Mouse (Mus musculus) left cerebral cortex, postnatal 4 days (tissue): ENCODE data around the gene Cercam. TPM values are rescaled to one million over a fixed set of nuclear protein-coding genes. Genes with fewer than 3 reads are reported as not detected.
A peak's percentile ranks its signal among the peaks of the same experiment; 100 is the strongest.

ENCODE experiments used
- DNase-seq: peaks from one replicate; pipeline ENCODE4 v3.0.0-alpha.2; 2022
- intact Hi-C: fragments of 180-260 bp; cut with DNase I; formaldehyde crosslinking; loops from one replicate; pipeline ENCODE4 v1.15.1; 2025
- total RNA-seq, 2 experiments: library from RNA; stranded (reverse); gene quantifications; 2 replicates each; pipeline ENCODE4 v1.2.3; 2021

Gene Cercam
- 10 to 100 TPM; 17.5 to 19.0 TPM for total RNA-seq

DNA sequence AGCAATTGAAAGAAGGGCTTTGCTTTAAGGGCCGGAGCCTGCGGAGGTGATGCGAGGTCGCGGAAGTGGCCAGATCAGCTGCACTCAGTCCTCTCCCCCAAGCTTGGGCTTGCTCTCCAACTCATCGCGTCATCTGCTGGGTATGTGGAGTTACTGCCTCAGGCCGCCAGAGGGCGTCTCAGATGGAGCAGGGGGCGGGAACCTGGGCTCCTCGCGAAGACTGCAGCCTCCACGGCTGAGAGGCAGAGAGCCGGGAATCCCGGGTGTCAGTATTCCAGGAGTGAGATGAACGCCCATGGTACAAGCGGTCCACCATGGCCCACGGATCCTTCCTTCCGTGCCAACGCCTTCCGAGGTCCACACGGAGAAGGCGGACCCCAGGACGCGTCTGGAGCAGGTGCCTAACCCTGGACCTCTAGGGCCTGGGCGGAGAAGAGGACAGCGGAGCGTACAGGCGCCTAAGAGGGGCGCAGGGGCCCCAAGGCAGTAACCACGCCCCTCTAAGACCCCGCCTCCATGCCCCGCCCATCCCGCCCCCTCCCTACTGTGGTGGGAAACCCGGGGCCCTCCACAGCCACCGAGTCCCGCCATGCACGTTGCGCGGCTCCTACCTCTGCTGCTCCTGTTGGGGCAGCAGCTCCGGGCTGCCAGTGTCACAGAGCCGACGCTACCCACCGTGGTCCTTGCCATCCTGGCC, at the start of gene Cercam:
Cercam (plus strand) TSS at position 216 of the 697 bp plus-strand sequence.
- intact Hi-C loops = no loop called here

DNA sequence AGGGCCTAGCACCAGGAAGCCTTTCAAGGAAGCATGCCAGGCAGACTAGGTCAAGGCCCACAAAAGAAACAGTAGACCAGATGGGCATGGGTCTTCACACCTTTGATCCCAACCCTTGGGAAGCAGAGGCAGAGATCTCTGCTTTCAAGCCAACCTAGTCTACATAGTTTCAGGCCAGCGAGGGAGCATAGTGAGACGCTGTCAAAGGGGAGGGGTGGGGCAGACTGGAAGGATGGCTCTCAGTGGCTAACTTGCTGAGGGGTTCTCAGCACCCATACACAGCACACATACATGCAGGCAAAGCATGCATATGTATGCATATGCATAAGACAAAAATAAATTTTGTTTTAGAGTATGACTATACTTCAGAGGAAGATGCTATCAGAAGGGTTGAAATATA, 49.6 kb upstream of the Cercam start:
- DNase-seq = no peak
- intact Hi-C loops = no loop called here

More for the DNA sequence above, at the start of gene Cercam:
- peak; percentile 87 for DNase-seq

DNA sequence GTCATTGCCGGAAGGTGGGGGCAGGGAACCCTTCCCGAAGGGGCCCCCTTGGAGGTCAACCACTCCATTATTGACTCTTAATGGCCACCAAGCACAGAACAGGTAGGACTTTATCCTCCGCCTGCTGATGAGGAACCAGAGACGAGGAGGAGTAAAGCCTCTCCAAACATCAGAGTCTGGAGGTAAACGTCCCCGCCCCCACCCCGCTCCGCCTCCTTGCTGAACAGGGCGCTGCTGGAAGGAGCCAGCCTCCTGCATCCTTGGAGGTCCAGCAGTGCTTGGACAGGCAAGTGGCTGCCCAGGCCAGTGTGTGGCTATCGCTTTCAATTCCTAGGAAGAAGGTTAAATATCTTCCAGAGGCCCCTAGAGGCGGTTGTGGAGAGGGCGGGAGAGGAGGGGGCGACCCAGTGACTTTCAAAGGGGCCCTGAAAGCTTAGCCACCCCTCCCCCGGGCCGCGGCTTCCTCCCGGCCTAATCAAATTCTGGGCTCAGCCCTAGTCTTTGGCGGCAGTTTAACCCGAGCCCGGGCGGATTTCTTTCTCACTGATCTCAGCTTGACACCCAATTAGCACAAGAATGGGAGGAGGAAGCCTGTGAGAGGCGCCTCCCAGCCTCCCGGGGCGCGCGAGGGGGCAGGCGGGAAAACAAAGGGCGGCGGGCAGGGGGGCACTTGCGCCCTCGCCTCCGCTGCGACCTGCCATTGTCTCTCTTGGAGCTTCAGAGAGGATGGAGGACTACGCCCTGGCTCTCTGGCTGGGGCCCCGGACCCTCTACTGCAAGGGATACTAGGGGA, 48.7 kb upstream of the Cercam start, which contains the start of gene Urm1:
Urm1 (plus strand) TSS at position 51 of the 793 bp plus-strand sequence.
- intact Hi-C loops = no loop called here

DNA sequence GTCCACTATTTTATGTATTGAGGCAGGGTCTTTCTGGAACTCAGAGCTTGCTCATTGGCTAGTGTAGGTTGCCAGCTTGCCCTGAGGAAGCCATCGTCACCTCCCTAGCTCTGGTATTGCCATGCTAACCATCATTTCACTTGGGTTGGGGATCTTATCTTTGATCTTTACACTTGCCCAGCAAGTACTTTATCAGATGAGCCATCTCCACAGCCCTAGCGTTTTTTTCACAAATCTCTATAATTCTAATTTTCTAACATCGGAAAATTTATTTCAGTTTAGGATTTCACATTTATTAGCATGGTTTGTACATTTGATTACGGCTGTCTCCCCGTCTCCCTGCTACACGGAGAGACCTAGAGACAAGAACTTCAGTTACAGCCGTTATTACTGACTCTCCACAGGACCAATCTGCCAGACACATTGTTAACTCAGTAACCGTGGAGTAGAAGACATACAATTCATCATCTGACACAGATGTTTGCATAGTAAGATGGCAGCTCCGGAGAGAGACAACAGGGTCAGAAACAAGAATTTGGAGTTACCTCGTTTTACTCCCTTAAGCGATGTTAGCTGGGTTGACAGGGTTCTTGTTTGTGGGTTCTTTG, 42.5 kb upstream of the Cercam start:
- DNase-seq = no peak
- intact Hi-C loops = no loop called here

More for the DNA sequence above, 48.7 kb upstream of the Cercam start, which contains the start of gene Urm1:
- peak; percentile 76 for DNase-seq

DNA sequence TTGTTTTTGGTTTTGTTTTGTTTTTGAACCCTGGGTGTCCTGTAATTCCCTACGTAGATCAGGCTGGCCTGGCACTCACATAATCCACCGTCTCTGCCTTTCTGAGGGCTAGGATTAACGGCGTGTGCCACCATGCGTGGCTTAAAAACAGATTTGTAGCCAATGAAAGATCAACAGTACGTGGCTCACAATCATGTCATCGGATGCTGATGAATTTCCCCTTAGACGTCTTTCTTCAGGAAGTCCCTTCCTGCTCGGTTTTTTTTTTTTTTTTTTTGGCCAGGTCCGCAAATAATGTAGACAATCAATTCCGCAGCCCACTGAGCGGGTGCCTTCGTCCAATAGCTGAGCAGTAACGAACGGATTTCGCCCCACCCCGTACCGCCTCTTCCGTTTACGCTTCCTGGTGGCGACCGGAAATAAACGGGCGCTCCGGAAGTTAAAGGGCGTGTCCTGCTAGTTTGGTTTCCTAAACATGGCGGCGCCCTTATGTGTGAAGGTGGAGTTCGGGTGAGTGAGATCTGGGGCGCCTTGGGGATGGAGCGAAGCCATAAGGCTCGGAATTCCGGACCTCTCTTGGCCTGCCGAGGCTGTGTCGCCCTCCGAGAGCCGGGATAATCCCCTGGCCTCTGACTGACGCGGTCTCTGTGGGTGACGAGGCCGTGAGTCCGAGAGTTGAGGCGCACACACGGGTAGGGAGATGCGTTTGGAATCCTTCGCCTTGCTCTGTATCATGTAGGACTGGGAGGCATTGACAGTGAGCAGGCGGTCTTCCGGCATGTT, 41.8 kb upstream of the Cercam start:
- intact Hi-C loops = no loop called here
- peak; percentile 95 for DNase-seq

DNA sequence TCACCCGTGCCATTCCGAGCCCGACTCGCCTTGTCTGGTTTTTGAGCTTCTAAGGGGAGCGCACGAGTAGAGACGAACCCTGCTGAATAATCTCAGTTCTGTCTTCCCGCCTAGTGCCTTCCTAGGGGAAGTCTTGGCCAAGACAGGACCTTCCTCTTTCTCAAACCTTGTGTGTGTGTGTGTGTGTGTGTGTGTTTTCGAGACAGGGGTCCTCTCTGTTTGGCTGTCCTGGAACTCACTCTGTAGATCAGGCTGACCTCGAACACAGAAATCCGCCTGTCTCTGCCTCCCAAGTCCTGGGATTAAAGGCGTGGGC, 41.3 kb upstream of the Cercam start:
- intact Hi-C loops = no loop called here
- DNase-seq = no peak

DNA sequence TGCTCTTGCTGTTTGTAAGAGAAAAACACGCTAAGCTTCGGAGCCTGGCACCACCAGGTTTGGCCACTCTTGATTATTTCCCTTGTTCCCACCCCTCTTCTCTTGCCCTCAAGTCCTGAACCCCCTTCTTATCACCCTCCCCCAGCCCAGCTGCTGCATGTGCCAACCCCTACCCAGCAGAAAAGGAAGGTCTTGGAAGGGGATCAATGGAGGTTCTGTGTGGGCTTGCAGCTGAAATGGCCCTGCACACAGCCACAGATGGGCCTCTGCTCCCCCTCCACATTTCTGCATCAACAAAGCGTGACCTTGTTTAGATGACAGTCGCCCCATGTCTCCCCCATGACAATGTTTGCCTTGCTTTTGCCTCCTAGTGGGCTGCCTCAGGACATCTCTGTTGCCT, 37.9 kb upstream of the Cercam start:
- no peak for DNase-seq
- intact Hi-C loops = no loop called here

DNA sequence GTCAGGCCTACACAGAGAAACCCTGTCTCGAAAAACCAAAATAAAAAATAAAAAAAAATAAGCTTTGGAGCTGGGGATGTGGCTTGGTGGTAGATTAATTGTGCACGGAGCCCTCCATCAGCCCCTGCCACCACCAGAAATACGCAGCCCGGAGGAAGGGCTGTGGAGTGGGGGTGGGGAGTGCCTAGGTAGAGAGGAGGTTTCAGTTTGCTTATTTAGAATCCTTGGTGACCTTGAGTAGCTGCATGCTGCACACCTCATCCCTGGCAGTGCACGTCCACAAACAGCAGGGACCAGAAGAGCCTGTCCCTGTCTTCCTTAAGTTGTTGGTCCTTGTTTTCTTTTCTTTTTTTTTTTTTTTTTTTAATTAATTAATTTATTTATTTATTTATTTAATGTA, 35.2 kb upstream of the Cercam start:
- DNase-seq = no peak
- intact Hi-C loops = no loop called here

DNA sequence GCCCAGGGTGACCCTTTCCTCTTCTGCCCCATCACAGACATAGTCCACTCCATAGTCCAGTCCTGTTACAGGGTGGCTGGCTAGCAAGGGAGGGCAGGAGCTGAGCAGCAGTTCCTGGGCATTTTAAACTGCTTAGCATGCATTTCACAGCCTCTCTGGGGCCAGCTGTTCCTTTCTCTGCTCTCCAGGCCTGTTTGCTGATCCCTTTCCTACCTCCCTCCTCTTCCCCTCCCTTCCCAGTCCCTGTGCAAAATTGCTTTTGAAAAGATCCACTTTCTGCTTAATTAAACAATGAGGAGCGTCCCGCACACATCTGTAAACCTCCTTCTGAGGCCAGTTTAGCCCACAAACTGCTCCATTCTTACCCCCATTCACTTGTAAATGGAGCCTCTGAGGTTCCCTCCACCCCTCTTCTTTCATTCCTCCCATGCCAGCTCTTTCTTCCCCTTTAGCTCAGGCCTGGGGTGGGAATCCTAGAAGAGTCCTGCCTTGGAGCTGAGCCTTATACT, 33.5 kb upstream of the Cercam start:
- intact Hi-C loops = no loop called here
- DNase-seq = no peak

DNA sequence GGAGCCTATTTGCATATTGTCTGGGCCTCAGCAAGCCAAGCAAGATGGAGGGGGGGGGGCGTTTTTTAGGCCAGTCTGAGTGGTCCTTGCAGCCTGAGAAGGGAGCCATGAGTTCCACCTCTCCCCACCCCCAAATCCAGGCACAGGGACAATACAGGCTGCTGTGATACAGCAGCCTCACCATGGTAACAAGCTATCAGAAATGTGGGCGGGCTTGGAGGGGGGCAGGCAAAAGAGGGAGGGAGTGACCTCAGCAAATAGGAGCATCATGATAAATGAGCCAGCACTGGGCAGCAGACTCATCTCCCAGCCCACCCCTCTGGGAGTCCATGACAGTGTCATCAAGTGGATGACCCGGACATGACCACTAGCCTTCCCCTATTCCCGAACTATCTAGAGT, 29.5 kb upstream of the Cercam start:
- DNase-seq = peak; percentile 35
- intact Hi-C loops = no loop called here

DNA sequence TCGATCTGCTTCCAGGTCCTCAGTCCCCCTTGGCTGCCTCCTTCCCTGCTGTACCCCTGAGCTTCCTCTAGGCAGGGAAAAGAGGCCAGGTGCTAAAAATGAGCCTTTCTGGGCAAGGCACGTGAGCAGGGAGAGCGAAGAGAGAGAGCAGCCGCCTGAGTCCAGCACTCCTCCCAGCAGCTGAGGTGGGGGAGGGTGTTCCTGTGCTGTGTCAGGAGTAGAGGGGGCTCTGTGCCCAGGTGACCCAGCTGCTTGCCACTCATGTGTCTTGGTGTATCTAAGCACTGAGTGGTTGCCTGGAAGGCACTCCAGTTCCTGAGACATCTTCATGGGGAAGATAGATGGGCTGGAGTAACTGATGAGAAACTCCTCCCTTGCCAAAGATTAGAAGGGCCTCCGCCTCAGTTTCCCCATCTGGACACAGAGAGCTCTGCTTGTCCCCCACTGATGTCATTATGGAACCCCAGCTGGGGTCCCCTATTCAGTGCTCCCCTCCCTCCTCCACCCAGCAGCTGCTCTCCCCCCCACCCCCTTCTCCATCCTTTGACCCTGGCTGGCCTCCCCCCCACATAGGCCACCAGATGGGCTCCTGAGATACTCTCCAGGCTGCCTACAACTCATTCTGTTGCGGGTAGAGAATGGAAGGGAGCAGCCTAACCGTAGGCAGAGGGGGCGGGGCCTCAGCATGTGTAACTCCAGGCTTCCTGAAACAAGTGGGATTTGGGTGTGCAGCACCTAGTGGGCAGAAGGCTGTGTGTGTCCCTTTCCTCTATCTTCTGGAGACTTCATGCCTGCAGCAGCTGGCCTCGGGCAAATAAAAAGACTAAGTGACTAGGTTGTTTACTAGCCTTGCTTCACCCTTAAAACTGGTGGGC, 25.5 kb upstream of the Cercam start:
- intact Hi-C loops = no loop called here
- DNase-seq = no peak

DNA sequence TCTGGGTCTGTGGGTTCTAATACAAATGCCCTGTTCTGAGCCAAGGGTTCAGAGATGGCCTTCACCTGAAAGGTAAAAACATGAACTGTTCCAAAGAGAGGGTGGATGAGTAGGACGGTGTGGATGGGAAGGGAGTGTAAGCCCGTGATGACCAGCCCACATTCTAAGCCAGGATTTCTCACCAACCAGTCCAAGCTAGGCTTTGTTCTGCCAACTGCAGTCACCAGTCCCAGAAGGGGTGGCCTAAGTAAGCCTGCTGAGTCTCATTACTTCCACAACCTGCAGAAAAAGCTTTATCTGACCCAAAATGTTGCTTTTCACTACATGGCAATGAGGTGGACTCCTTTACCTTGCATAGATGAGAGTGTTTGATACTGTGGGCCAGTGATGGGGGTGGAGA, 24.8 kb upstream of the Cercam start:
- DNase-seq = no peak
- intact Hi-C loops = no loop called here

DNA sequence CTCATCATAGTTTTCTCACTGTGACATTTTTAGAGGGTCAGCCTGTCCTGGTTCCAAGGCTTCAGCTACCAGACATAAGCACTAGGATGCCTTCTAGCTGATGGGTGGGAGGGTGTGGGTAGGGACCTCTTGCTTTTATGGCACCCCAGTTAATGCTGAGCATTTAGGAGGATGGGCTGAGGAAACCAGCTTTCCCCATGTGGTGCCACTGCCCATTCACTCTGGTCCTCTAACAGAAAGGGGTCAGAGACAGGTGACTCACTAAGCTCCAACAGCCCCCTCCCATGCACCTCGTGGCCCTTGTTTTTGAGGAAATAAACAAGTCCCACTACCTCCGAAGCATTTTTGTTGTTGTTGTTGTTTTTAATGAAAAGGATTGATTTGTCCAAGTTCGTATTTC, 24.3 kb upstream of the Cercam start:
- intact Hi-C loops = no loop called here
- no peak for DNase-seq

DNA sequence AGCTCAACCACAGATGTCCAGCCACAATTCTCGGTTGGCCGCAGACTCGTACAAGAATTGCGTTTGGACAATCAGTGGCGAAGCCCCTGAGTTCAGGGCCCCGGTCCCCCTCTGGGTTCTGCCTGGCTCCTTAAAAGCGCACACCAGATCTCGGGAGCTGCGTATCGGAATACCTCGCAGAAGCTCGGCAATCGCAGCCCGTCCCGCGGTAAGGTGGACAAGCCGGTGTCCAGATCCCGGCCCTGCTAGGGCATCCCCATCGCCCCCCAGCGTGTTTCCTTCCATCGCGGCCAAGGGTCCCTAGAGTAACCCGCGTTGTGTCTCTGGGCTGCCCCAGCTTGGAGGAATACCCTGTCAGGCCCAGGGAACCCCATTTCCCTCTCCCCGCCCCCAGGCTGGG, 23.3 kb upstream of the Cercam start:
- intact Hi-C loops = no loop called here
- DNase-seq = no peak

DNA sequence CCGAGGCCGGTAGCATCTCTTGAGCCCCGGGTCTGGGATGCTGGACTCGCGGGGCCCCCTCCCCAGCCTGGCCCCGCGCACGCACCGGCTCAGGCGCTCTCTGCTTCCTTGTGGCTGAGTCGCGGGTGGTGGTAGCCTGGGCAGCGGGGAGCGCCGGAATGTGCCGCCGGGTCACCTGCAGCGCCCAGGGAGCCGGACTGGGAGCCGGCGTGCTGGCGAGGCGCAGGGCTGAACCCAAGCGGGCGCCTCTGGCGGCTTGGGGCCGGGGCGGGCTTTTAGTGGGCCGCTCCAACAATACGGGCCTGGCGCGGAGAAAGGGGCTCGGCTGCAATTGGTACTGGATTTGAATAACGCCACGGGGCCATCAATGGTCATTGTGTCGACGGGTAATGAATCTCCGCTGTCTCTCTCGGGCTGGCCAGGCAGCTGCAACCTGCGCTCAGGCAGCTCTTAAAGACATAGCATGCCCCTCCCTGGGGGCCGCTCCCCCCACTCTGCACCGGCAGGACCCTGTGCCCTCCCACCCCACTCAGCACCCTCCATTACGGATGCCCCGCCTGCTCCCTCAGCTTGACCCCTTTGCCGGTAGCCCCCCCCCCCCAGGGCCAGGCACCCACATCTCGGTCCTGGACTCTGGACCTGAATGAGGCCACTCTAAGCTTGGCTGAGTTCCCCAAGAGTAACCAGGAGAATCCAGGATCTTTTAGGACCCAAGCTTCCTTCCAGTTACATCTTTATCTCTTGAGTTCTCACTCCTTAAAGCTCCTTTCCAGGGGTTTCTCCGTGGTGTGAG, 22.7 kb upstream of the Cercam start:
- intact Hi-C loops = no loop called here
- DNase-seq = peak; percentile 32

DNA sequence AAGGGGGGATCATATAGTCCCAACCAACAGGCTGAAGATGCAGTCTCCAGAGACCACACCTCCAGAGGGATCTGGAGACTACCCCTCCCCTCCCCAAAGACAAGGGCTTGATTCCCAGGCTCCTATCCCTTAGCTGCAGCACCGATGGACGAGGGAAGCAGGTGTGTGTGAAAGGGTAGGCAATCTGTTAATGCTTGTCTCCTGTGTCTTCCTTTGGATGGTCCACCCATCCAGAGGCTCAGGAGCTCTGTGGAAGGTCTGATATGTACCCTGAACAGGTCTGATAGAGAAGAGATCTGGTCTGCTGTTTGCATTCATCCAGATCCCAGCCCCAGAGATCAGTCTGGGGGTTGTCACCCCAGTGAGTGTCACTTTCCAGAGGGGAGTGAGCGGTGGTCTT, 22.1 kb upstream of the Cercam start:
- intact Hi-C loops = no loop called here

DNA sequence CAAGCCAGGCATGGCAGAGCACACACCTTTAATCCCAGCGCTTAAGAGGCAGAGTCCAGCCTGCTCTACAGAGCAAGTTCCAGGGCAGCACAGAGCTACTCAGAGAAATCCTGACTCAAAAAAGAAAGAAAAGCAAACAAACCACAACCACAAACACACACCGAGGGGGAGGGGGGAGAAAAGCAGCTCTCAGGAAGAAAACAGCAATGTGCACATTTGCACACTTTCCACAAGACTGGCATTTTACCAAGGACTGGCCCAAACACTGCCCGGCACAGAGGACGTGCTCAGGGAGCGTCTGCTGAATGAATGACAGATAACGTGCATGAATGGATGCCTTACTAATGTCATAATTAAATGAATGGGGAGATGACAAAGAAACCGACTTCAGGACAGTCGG, 19.9 kb upstream of the Cercam start:
- intact Hi-C loops = no loop called here
- no peak for DNase-seq

More for the DNA sequence above, 22.1 kb upstream of the Cercam start:
- DNase-seq = no peak

DNA sequence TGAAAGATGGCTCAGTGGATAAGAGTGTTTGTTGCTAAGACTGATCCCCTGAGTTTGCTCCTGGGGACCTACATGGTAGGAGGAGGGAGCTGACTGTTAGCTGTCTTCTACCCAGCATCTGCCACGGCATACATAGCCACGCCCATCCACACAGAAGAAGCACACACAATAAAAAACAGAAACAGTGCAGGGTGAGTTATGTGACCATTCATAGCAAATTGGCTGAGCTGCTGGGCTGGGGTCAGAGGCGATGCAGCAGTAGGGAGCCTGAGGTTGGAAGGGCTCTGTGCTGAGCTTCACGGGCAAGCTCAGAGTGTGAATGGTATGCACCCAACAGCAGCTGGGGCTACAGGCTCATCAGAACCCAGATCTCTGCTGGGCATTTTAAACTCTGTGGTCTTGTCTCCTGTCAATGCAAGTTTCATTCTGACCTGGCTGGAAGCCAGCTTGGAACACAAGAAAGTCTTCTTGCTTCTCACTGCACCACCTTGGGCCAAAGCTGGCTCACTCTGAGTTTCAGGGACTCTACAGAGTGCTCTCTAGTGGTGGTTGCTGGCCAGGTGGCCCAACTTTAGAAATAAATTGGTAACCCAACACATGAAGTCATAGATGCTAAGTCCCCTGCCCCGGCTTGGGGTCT, 19.0 kb upstream of the Cercam start:
- no peak for DNase-seq
- intact Hi-C loops = no loop called here
